Mouse (Mus musculus) adrenal gland, postnatal 10 days (tissue): ENCODE results near the gene Bag5. TPM values are rescaled to one million over a fixed set of nuclear protein-coding genes. Genes with fewer than 3 reads are reported as not detected.

Experiments
- DNase-seq: peaks from one replicate; pipeline ENCODE4 v3.0.0; 2021; ENCODE audit warnings: mixed read lengths
- total RNA-seq, 2 experiments: library from RNA; stranded (reverse); gene quantifications; 2 replicates each; pipeline ENCODE4 v1.2.3; 2021

The Bag5 gene
- total RNA-seq, 2 experiments from 2014 or later = 32.1 to 35.4 TPM

DNA sequence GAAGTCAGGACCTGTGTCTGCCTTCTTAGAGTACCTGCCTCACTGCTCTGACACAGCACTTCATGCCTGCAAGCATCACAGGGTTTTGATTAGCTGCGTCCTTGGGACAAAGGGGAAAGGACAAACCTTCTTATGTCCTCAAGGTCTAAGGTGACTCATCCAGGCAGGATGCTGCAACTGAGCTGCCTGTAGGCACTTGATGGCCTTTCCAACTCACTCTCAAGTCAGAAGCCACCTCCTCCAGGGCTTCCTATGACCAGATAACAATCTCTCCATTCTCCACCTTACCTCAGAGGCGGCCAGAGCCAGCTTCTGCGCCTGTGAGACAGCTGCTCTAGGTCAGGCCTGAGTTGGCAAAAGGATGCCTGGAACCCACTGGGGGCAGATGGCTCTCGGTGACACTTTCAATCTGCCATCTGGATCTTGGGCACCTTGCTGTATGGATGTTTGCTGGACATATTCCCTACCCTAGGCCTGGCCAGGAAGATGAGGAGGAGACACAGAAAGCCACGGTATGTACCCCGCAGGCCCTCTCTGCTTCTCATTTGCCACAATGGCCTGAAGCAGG lies 14.6 kb downstream of the Bag5 start:
- no peak for DNase-seq

DNA sequence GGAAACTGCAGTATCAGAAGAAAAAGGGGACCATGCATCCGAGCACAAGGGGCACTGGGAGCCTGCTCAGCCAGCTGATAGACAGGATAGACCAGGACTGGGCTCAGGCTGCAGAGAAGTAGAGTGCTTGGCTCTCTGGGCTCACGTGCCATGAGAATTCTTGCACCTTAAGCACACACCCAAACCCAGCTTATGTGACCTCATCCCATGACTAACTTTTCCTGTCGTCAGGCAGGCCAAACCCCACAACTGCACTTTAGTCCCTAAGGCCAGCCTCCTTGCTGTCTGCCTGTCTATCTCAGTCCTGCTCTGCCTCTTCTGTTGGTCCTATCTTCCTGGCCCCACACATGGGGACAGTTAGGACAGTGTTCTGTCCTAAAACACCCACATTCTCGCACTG lies 15.3 kb downstream of the Bag5 start:
- no peak for DNase-seq

DNA sequence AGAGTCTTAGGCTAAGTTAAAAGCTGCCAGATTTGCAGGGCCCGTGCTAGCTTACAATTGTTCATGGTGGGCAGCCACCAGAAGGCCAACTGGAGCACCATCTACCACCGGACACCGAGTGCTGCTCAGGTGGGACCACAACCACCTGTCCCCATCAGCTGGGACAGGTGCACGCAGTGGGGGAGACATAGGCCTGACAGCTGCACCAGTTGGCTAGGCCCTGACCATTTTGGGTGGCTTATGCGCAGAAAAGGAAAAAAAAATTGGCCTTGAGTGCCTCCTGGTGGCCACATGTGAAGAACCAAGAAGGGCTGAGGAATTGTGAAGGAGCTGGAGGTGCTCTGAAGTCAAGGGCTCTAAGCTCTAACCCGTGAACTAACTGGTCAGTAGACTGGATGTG lies 16.8 kb downstream of the Bag5 start:
- peak; percentile 79 for DNase-seq

DNA sequence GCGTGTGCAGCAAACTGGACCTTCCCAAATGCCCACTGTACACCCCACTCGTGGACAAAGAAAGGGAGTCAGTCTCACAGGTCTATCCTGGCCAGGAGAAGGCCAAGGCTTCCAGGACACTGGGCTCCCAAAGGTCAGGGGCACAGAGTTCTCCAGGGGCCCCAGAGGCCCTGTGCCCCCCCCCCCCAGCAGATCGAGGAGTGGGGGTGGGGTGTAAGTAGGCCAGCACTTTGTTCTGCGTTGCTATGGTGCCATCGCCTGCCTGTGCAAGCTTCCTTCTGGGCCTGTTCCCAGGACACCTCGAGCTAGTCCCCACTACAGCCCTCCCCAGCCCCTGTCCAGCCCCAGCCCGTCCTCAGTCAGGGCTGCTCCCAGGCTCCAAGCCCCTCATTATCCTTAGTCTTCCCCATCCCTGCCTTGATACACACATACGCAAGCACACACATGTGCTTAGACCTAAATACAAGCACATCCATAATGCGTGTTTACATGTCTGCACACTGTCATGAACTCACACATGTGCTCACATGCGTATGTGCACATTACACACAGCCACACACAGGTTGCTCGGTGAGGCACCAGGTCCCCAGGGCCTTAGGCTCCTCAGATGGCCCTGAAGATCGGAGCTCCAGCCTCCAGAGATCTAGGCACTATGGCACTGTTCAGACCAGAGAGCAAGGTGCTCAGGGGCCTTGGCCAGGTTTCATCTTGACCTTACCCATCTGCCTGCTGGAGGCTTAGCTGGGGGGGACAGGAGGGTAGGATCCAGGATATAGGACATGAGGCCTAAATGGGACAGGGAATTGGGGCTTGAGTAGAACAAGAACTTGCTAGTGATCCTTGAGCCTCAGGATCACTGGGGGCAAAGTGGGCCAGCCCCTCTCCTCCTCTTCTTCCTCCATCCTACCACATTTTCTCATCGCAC lies 17.9 kb downstream of the Bag5 start:
- DNase-seq = peak; percentile 44

DNA sequence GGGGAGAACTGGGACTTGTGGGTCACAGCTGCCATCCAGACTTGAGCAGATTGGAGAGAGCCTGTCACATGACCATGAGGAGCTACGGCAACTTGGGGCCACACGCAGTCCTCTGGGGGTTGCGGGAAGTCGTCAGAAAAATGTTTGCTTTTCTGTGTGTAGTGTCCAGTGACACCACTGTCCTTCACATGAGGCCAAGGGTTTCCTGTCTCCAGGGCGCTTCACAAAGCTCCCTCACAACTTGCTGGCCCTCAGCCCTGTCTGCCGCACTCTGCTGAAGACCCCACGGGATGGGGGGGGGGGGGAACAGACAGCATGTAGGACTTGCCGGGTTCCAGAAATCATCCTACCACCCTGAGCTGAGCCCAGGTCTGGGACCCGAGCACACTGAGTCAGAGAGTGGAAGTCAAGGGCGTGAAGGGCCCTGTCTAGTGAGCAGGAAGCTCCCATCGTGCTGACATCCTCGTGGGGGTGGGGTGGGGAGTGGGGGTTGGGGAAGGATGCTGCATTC lies 18.7 kb downstream of the Bag5 start:
- peak; percentile 41 for DNase-seq

DNA sequence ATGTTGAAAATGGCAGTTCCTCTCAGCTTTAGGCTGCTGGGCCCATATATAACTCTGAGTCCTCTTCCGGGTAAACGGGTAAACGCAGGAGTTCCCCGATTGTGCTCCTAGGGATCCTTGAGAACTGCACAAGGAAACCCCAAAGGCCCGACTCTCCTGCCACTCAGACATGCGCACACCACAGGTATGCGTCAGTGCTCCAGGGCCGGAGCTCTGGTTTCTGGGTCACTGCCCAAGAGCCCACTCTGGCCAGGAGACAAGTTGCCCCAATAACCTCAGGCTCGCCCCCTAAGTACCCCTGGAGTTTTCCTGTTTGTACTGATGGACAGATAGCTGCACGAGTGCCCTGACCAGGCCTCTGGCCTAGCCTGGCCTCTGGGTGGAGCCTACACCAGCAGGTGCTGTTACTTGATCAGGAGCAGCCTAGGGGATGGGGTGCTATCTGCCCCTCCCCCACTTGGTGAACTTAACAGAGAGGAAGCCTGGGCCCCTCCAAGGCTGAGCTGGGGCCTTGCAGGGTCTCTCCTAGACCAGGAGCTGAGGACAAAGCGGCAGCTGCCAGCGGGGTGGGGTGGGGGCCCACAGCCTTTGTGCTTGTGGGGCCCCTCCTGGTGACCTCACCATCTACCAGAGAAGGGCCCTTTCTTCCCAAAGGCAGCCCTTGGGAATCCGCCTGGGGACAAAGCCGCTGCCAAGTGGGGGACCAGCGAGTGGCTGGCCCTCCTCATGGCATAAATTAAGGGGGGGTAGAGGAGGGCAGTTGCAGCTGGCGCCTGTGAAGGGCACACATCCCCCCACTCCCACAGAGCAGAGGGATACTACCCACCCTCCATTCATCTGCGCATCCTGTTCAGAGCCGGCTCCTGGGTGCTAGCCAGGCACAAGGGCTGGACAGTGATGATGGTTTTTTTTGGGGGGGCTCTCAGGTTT lies 19.5 kb downstream of the Bag5 start:
- peak; percentile 35 for DNase-seq

DNA sequence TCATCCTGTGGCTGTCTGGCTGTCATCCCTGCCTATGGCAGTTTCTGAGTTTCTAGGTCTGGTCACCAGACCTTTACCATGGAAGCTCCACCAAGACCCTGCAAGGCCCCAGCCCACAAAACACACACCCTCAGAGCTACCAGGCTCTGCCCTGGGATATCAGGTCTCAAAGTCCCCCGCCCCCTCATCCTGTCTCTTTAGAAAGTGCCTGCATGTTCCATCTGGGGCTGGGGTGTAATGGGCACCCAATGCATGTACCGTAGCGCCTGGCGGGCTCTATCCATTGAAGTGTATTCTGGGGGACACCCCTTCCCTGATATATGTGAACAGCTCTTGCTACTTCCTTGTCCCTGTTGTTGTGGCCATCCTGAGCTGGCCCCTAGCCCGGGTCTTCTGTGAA lies 20.2 kb downstream of the Bag5 start:
- DNase-seq = no peak

DNA sequence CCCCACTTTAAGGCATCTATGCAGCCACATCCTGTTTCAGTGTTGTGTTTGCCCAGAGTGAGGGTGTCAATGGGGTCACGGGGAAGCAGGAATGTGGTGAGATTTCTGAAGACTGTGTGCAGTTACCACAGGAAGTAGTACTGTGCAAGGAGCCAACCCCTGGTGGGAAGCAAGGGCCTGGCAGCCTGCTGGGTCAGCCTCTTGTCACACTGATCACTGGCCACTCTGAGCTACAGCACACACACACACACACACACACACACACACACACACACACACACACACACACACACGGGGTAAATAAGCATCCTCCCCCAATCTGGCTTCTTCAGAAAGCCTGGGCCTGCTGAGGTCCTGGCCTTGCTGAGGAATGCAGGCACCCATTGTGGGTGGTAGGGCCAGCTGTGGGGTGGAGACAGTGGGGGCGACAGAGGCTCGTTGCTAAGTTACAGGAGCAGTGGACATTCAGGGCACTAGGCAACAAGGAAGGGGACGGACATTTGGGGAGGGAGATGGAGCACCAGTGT lies 21.6 kb downstream of the Bag5 start:
- no peak for DNase-seq

DNA sequence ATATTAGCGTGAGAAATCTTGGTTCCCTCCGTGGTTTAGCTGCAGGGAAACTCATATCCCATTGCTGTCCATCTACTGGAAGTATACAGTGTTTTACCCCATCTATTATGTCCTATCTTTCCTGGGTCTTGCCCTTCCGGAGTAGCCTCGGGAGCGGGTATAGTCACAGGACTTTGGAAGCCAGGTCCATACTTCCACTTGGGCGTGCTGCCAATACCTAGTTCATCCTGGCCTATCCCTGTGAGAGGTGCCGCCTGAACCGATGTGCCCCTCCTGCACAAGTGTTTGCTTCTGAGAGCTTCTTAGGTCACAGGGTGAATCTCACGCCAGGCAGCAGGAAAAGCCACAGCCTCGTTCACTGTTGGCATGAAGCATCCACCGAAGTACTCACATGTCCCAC lies 23.6 kb downstream of the Bag5 start:
- DNase-seq = no peak

DNA sequence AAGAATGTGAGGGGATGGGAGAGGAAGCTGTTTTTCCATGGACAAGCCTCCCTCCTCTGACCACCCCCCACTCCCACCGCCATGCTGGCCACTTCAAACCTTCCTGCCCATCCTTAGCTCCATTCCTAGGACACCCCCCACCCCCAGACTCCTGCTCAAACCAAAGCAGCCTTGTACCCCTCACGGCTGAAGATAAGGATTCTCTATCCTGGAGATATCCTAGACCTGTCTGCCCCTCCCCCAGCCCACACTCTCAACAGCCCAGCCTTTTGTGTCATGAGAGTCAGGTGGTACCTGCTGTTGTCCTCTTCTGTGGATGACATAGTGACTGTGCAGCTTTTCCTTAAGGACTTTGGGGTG lies 25.0 kb downstream of the Bag5 start:
- no peak for DNase-seq

DNA sequence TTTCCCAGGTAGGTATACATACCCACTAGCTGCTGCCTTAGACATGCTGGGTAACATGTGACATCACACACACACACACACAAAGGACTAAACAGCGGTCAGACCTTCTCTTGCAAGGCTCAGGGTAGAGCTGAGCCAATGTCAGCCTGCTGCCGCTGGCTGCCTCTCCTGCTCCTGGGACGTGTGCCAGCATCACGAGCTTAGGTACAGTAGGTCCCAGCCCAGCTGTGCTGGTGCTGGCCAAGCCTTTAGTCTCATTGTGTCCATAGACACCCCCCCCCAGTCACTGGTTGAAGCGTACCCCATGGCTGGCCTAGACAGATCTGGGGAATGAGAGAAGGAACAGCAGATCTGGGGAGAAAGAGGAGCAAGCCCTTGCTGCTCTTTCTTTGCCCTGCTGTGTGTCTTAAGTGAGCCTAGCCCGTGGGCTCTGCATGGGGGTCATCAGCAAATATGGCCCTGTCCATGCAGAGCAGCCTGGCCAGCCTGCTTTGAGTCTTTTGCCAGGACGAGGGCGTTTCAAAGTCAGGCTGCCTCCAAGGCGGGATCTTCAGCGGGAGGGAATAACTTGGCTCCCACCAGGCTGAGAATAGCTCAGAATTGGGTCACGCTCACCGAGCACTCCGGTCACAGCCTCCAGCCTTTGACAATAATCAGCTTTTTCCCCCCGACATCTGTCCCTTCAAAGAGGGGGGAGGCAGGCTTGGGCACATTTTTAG lies 25.5 kb downstream of the Bag5 start:
- peak; percentile 88 for DNase-seq

DNA sequence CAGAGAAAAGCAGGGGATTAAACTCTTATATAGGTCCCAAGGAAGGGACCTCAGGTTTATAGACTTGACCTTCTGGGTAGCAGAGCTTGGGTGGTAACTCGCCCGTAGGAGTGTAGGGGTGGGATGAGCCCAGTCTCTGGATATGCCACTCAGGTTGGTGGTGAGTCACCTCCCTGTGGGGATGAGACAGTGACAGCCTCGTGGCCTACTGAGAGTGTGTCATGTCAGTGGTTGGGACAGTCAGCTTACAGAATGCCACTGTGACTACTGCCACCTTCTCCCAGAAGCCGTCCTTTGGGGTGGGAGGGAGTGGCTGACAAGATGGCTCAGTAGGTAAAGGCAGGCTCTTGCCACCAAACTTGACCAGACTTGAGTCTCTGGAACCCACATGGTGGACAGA lies 26.7 kb downstream of the Bag5 start:
- no peak for DNase-seq

DNA sequence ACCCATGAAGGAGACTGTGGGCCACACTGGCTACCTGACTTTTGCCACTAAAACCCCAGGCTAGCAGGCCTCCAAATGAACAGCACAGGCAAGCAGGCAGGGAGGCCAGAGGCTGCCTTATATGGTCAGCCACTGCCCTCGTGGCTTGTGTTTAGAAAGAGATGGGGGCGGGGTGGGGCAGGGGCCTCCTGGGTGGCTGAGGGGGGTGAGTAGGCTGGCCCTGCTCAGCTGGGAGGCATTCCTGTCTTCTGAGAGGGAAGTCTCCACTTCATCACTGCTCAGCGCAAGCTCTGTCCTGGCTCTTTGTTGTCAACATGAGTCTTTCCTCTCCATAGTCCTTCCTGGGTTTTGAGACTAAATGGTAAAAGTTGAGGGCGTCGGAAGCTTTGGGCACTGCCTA lies 30.3 kb downstream of the Bag5 start:
- DNase-seq = no peak

DNA sequence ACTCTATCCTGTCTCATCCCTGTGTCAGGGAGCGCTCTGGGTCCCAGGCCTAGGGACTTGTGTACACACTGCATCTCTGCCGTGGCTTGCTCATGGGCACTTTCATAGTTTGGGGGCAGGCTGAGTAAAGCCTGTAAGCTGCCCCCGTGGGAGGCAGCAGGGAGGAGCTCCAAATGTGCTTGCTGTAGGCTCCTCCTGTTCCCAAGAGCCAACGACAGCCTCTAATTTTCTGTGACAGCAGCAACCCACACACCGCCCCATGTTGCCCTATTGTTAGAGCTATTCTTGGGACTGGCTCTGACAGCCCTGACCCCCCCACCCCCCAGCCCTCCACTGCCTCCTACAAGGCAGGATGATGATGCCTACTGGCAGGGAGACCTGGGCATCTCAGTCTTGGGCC lies 31.1 kb downstream of the Bag5 start:
- DNase-seq = no peak

DNA sequence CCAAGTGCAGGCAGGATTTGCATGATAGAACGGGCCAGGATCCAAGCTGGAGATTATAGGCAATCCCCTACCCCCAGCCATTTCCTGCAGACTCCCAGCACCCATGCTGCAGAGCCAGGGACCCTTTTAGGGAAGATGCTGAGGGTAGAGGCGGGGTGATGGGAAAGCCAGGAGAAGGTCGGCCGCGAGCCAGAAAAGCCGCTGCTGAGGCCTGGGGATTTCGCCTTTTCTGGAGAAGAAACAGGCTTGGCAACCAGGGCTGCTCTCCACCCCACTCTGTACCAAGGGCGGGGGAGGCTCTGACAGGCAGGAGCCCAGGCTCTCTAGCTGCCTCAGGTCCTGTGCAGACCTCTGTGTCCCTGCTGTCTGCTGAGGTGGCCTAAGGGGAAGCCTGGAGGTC lies 31.8 kb downstream of the Bag5 start:
- peak; percentile 34 for DNase-seq

DNA sequence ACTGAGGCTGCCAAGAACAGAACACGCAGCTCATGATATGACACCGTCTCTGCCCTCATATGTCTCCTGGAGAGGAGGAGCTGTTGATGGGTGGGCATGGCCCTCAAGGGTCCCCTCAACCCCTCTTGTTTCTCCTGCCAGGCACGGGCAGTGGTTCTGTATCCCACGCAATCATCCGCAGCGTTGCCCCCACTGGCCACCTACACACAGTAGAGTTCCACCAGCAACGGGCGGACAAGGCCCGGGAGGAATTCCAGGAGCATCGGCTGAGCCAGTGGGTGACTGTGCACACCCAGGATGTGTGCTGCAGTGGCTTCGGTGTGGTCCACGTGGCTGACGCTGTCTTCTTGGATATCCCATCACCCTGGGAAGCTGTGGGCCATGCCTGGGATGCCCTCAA lies 32.4 kb downstream of the Bag5 start:
- DNase-seq = no peak

DNA sequence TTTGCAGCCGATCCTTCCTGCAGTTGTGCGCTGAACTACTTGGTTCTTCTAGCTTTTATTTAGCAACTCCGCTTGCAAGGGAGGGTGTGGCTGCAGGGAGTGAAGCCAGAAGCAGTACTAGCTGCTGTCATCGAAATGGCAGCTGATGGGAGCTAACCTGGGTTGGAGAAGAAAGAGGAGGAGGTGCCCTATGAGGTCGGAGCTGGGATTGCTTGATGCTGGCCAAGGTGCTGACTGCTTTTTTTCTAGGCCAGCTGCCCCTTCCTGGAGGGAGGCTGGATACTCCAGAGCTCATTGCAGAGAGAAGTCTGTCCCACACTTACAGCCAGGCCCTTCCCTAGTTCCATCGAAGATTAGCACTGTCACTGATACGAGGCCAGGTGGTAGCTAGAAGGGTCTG lies 34.1 kb downstream of the Bag5 start:
- DNase-seq = no peak

DNA sequence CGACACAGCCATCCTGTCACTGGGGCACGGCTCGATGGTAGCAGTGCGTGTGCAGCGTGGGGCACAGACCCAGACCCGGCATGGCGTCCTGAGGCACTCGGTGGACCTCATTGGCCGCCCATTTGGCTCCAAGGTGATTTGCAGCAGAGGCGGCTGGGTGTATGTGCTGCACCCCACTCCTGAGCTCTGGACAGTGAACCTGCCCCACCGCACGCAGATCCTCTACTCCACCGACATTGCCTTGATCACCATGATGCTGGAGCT lies 34.5 kb downstream of the Bag5 start:
- DNase-seq = no peak

DNA sequence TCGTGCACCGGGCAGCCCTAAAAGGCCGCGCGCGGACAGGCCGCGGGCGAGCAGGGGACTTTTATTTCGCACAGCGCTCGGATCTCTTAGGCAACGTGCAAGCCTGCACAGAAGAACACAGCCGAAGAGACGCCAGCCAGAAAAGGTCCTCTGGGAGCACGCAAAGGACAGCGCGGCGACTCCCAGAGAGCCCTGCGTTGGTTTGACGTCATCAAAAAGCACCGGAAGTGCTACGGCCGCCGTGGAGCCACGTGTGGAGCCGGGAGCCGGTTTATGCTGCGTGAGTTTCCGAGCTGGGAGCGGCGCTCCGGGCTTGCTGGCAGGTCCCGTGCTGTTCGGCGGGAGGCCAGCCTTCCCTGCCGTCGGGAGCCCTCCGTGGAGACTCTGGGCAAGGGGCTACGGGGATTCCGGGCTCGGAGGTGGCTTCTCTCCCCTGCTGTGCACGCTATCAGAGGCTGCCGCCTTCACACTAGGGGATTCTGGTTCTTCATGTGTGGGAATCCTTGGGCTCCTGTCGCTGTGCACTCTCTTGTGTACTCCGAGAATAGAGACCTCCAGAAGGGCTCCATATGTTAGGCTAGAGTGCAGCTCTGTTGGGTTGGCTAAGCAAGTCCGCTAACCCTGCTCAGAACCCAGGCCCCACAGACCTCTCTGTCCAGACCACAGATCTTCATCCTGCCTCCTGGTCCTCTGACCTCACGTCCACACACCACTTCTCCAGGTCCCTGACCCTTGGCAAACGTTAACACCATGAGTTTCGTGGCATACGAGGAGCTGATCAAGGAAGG lies 35.0 kb downstream of the Bag5 start, which contains the start of gene Trmt61a:
Gene Trmt61a (plus strand): TSS at position 224 of the 788 bp plus-strand sequence.
- peak; percentile 92 for DNase-seq

DNA sequence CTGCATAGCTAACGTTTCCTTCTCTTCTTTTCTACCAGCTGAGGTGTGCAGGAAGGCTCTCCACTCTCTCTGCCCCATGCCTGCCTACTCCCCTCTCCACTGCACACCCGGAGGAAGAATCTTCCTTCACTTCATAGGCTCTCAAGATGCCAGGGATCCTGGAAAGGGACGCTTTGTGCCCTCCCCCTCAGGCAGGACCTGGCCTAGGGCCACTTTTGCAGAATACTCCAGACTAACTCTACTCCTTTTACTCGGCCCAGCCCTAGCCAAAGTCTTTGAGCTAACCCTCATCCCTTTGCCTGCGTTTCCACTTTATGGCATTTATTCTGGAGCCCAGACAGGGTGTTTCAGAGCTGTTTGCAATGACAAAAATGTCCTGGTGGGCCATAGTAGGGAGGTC lies 35.6 kb downstream of the Bag5 start:
- no peak for DNase-seq
